Mouse (Mus musculus): ENCODE measurements at regions not wholly inside any gene's neighbourhood (a gene's known extent, or its start where the extent isn't known, plus 50 kb on each side); places are given as distances from the start of the nearest gene placed in this dataset.

- TF ChIP-seq CTCF (IDR thresholded peaks at IDR 0.05; ENCODE audit: extremely low read depth, insufficient read length, insufficient replicate concordance, low read depth, low read length) (no peak), POLR2A (IDR thresholded peaks at IDR 0.05; ENCODE audit: low read depth, low read length) (no peak)
These were observed 67.8 kb upstream of the Zfp831 start for GRCm38 (mm10) chr2:174575546-174575945.
